Mouse (Mus musculus) MEL (cell line): ENCODE results near the gene Rnf207. TPM values are rescaled to one million over a fixed set of nuclear protein-coding genes. Genes with fewer than 3 reads are reported as not detected.

ENCODE experiments used
- polyA plus RNA-seq, 2 experiments: library from polyadenylated mRNA; stranded (reverse) in 1 of 2; unstranded in 1 of 2; fragments of >175 nt in 1 of 2; fragments of >200 nt in 1 of 2; gene quantifications; 2 replicates each; pipeline versions ENCODE4 v1.2.1 to v1.2.4; 2012; ENCODE audit warnings: low replicate concordance in 2 of 2, low read depth in 1 of 2; ENCODE audit not compliant: insufficient read length in 2 of 2, insufficient read depth in 1 of 2, missing spikeins in 1 of 2
- total RNA-seq: library from RNA; depleted of rRNA; stranded (reverse); fragments of 300-350 nt; gene quantifications from 2 replicates; pipeline ENCODE4 v1.2.3, GENCODE M21; 2012; rRNA removed

Rnf207 gene
- total and polyA plus RNA-seq, 3 experiments = 0.36 TPM; not detected in 2

Other genes starting within 250 kb of the Rnf207 start
- gene Plekhg5, start 246.5 kb downstream of the Rnf207 start, total RNA-seq = 9.6 and 10.8 TPM in 2 replicates
- 10 to 100 TPM in 1 of 2 experiments, not detected in 1; 19.6 TPM for gene Plekhg5, start 246.5 kb downstream of the Rnf207 start, polyA plus RNA-seq
- 0.49 and 1.1 TPM in 2 replicates for gene Tnfrsf25, start 203.1 kb downstream of the Rnf207 start, total RNA-seq
- under 1 TPM in 1 of 2 experiments, not detected in 1; 0.97 TPM for gene Tnfrsf25, start 203.1 kb downstream of the Rnf207 start, polyA plus RNA-seq
- 4.5 and 5.0 TPM in 2 replicates for gene Espn, start 166.6 kb downstream of the Rnf207 start, total RNA-seq
- 10 to 100 TPM in 1 of 2 experiments, not detected in 1; 19.6 TPM for gene Espn, start 166.6 kb downstream of the Rnf207 start, polyA plus RNA-seq
- 0.20 TPM in 1 of 2 replicates, not detected in the other for gene Hes2, start 160.1 kb downstream of the Rnf207 start, total RNA-seq
- under 1 TPM in 1 of 2 experiments, not detected in 1; 0.28 TPM for gene Hes2, start 160.1 kb downstream of the Rnf207 start, polyA plus RNA-seq
- 81.8 and 92.7 TPM in 2 replicates for gene Acot7, start 140.9 kb downstream of the Rnf207 start, total RNA-seq
- gene Acot7, start 140.9 kb downstream of the Rnf207 start, polyA plus RNA-seq = 100 to 1,000 TPM in 1 of 2 experiments, not detected in 1; 127 TPM
- gene Gpr153, start 44.8 kb downstream of the Rnf207 start, total RNA-seq = not detected in 2 replicates
- gene Gpr153, start 44.8 kb downstream of the Rnf207 start, polyA plus RNA-seq = under 1 TPM in 1 of 2 experiments, not detected in 1; 0.08 TPM
- not detected in 2 replicates for gene Hes3, start 27.3 kb downstream of the Rnf207 start, total RNA-seq
- gene Hes3, start 27.3 kb downstream of the Rnf207 start, polyA plus RNA-seq = under 1 TPM in 1 of 2 experiments, not detected in 1; 0.04 TPM
- gene Icmt, start 21.8 kb downstream of the Rnf207 start, total RNA-seq = 30.3 and 30.4 TPM in 2 replicates
- 10 to 100 TPM in 1 of 2 experiments, not detected in 1; 50.8 TPM for gene Icmt, start 21.8 kb downstream of the Rnf207 start, polyA plus RNA-seq
- 1,745 and 1,792 TPM in 2 replicates for gene Rpl22, start 6.7 kb upstream of the Rnf207 start, total RNA-seq
- gene Rpl22, start 6.7 kb upstream of the Rnf207 start, polyA plus RNA-seq = 1,000 to 10,000 TPM in 1 of 2 experiments, not detected in 1; 1,885 TPM
- 0.15 and 0.39 TPM in 2 replicates for gene Chd5, start 19.7 kb upstream of the Rnf207 start, total RNA-seq
- under 1 TPM in 1 of 2 experiments, not detected in 1; 0.91 TPM for gene Chd5, start 19.7 kb upstream of the Rnf207 start, polyA plus RNA-seq
- gene Nphp4, start 157.7 kb upstream of the Rnf207 start, total RNA-seq = not detected in 2 replicates
- gene Nphp4, start 157.7 kb upstream of the Rnf207 start, polyA plus RNA-seq = not detected
- gene Kcnab2, start 158.9 kb upstream of the Rnf207 start, total RNA-seq = 82.6 and 82.9 TPM in 2 replicates
- 100 to 1,000 TPM in 1 of 2 experiments, not detected in 1; 118 TPM for gene Kcnab2, start 158.9 kb upstream of the Rnf207 start, polyA plus RNA-seq